Mouse (Mus musculus): Measurements from ENCODE around the gene Oma1. TPM values are rescaled to one million over a fixed set of nuclear protein-coding genes. Genes with fewer than 3 reads are reported as not detected.

Oma1 gene
- 10 to 100 TPM; 25.0 to 31.0 (median 28.4) TPM for total RNA-seq (2022)

DNA sequence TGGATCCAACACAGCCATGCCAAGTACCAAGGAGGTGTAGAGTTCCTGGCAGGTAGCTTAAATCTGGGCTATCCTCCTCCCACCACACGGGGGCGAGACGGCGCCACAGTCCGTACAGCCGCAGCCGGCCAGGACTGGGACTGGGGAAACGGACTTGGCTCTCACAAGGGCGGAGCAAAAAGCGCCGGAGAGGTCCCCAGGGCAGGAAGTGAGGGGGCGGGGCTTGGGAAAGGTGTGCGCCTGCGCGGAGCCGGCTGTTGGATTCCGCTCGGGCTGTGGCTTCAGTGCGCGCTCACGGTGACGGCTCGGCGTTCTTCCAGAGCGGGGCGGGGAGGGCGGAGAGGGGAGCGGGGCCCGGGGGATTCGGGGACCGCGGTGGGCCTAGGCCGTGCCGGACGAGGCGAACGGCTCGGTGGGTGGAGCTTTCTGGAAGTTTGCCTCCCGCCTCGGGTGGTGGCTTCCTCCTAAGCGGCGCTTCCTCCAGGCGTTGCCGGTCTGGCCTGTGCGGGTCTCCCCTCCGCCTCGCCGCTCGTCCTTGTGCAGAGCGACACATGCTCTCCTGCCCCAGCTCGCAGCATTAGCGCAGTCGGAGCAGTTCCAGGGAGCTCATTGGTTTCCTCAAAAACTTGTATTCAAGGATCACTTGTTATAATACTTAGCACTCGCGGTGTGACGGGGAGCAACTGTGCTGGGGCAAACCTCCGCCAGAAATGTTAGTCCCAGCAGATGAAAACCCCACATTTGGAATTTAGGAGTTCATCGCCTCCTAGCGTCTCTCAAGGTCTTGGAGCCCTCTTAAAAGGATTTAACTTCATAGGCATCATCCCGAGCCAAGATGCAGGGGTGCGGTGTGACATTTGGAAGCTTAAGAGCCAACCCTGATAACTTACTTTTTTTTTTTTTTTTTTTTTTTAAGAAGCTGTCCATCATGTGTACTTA is at the start of gene Oma1:
TSS of gene Oma1 (plus strand) at position 226 of the 939 bp plus-strand sequence.
- DNase-seq (ENCODE audit: low spot score in 2 of 2): peak; percentile 98

DNA sequence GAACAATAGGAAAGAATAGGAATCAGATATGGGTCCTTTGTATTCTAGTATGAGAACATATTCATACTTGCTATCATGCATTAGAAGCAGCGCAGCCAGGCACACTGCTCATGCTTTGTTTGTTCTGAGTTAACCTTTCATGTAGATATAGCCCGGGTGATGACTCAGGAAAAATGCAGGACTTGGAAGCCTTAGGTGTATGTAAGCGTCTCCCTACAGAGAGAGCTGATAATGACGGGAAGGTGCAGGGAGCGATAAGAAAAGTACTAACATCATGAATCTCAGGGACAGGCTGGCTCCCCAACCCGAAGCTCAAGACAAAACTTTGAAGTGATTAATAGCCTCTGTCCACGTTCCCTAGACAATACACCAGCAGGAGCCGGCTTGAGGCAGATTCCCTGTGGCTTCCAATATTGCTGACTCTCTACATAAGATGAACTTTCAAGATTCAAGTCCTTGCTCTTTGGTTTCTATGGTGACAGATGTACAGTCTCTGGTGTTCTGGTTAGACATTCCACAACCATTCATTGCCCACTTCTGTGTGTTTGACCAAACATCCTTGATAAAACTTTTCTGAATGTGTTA is 49.7 kb upstream of the Oma1 start:
- DNase-seq (ENCODE audit: low spot score in 2 of 2): no peak

DNA sequence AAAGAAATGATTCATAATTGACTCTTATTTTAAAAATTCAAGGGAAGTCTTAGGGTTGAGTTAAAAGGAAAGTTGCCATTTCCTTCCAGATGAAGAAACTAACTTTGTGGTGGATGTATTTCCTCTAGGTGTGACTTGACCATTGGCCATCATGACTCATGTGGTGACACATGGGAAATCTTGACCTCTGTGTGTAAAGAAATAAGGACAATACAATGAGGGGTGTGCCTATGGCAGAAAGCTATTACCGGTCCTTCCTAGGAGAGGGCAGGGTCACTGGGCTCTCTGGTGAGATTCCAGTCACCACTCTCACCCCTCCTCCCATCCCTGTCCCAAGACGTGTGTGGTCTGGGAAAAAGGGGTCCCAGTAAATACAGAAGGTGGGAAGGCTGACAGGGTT is 48.4 kb upstream of the Oma1 start:
- no peak for DNase-seq (ENCODE audit: low spot score in 2 of 2)

DNA sequence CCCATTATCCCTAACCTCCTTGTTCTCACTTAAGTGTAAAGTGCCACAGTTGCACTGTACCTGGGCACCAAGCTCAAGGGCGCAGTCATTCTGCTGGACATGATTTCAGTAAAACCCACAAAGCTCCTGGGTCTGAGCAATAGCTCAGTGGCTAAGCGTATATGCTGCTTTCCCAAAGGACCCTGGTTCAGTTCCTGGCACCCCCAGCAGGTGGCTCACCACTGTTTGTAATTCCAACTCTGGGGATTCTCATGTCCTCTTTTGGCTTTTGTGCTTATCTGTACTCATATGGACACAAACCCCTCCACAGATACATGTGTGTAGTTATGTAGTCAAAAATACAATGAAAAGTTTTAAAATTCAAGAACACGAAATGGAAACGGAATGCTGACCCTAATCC is 44.3 kb upstream of the Oma1 start:
- DNase-seq (ENCODE audit: low spot score in 2 of 2): no peak

DNA sequence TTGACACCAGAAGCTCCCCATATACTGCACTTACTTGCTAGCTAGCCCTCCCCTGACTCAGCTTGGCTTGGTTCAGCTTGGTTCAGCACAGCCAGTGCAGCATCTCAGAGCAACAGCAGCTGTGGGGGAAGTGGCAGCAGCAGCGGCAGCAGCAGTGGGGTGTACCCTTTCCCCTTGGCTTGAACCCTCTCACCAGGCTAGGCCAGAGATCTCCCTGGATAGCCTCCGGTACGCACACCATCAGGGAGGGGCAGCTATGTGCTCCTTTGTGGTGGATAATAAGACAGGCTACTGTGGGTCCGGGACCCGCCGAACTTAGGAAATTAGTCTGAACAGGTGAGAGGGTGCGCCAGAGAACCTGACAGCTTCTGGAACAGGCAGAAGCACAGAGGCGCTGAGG is 40.6 kb upstream of the Oma1 start:
- DNase-seq (ENCODE audit: low spot score in 2 of 2): no peak

DNA sequence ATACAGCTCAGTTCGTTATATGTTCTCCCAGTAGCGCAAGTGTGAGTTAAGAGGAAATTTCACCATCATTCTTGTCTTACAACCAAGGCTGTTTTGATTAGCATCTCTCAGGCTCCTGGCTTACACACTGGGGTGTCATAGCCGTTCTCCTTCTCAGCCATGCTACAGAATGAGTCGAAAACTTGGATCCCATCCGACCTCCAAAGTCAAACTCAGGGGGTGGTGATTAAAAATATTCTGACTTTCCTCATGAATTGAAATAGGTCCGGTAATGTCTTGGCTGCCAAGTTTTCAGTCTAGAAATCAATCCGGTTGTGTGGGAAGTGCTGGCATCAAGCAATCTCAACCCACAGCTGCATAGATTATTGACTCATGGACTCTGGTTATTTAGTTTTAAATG is 25.3 kb upstream of the Oma1 start:
- no peak for DNase-seq (ENCODE audit: low spot score in 2 of 2)

DNA sequence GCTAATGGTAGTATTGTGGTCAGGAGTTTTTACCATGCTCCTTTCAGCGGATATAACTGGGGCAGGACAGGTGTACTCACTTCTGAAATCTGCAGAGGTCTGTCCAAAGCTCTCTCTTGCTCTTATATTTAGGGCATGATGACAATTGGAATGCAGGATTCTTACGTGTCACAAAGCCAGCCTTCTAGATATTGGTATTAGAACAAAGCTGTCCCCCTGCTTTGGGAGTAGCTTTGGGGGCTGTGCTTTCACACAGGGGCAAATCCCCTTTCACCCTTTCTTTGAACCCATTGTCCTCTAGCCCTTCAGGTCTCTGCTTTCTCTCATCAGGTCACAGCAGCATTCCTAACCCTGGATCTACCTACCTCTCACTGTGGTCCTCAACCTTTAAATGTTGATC is 22.8 kb upstream of the Oma1 start, which contains the start of gene 4921539E11Rik:
TSS of gene 4921539E11Rik (minus strand) at position 101 of the 400 bp plus-strand sequence.
- no peak for DNase-seq (ENCODE audit: low spot score in 2 of 2)

DNA sequence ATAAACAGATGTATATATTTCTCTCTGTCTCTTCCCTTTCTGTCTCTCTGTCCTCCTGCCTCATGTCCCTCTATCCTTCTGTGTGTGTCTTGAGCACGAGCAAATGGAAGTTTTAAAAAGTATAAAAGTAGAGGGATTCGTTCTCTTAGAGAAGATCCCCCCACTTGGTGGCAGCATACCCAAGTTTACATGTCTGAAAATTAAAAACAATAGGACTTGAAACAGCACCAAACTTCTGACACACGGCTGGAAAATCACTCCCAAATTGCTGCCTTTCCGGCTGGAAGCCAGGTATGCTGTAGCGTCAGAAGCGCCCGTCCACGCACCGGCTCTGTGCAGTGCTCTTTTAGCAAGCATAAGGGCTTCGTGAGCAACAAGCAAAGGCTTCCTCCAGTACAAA is 14.3 kb upstream of the Oma1 start:
- DNase-seq (ENCODE audit: low spot score in 2 of 2): no peak

DNA sequence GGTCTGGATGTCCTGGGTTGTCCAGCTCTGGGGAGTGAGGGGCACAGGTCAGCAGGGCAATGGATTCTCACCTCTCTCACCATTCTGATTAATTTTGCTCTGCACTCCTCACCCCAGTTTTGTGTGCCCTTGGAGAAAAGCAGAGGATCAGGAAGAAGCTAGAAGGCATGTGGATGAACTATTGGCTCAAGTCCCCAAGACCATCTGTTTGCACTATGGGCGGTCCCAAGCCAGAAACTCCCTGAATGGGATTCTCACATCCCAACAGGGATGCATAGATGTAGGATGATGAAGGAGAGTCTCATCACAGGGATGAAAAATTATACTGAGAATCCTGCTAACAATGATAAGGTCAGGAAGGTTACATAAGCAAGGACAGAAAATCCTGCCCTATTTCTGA is 9.8 kb upstream of the Oma1 start:
- DNase-seq (ENCODE audit: low spot score in 2 of 2): no peak

DNA sequence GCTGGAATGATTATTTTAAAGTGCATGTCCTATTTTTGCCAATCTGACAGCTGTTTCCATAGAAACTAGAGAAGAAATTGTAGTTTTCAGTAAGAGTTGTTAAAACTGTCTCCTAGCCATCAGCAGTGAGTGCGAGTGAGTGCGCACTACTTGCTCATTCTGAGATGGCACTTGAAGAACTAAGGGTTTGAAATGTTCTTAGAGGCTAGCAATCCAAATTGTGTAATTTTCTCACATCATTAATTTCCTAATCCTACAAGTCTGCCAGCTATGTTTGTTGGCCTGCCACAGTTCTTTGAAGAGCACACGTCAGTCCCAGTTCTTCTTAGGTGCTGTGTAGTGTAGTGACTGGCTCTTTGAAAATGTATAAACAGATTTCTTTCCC is 906 bp downstream of the Oma1 start:
- DNase-seq (ENCODE audit: low spot score in 2 of 2): no peak

DNA sequence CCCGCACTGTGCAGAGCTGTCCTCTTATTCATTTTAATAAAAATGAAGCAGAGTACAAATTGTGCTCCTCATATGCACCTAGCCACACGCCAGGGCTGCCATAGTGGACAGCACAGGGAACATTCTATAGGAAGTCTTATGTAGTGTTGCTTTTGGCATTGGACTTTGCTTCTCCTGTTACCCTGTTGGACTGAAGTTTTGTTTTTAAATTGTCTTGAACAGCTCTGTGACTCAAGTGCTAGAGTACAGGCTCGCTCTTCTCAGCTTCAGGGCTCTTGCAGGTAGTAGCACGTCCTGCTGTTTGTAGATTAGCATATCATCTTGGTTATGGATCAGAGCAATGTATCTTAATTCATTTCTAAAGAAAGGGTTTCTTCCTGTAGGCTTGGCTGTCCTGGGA is 2.2 kb downstream of the Oma1 start:
- DNase-seq (ENCODE audit: low spot score in 2 of 2): no peak

DNA sequence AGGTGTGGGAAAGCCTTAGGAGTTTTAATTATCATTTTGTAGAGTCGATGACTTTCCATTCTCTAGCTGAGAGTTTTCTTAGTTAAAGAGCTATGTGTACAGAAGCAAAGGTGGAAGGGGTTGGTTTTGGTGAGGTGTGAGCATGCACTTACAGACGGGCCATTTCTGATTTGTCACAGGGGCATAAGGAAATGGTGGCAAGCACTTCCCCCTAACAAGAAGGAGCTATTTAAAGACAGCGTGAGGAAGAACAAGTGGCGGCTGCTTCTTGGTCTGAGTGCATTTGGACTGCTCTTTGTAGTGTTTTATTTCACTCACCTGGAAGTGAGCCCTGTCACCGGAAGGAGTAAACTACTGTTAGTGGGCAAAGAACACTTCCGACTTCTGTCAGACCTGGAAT is 7.8 kb downstream of the Oma1 start:
- DNase-seq (ENCODE audit: low spot score in 2 of 2): no peak

DNA sequence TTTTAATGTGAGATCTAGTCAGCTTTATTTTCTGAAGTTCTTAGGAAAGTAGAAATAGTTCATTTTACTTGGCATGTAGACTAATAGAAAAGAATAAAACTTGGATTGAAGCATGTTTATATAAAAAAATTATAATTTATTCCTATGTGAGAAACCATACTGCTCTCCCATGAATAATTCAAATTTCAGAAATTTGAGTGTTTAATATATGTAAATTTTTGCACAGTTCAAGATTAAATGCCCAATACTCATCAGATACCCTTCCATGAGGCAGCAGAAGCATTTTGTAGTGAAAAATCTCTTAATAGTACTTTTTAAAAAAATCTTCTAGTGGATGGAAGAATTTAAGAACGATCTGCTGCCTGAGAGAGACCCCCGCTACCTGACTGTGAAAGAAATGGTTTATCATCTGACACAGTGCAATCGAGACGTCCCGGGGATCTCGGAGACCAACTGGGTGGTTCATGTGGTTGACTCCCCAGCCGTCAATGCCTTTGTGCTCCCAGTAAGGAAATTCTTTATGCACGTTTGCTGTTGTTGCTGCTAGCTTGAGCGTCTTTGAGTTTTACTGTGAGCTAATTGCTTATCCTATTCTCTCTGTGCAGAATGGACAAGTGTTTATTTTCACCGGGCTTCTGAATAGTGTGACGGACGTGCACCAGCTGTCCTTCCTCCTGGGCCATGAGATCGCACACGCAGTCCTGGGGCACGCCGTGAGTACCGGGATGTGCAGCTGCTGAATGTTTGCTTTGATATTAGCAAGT is 11.3 kb downstream of the Oma1 start:
- DNase-seq (ENCODE audit: low spot score in 2 of 2): no peak

DNA sequence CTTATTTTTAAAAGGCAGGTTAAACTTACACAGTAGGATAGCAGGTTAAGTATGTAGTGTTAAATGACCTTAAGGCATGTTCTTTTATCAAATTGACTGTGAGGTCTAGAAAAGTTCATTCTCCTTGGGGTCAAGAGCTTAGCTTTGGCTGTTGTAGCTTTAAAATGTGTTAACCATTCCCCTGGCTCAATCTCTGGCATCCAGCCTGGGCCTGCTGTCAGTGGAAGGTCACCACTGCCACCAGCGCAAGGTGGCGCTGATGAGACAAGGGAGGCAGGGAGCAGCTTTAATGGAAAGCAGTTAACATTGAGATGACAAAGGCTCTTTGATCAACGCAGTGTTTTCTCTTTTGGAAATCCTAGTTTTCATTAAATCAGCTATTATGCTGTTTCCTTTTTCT is 13.4 kb downstream of the Oma1 start:
- peak; percentile 25 to 45 for DNase-seq (ENCODE audit: low spot score in 2 of 2)

DNA sequence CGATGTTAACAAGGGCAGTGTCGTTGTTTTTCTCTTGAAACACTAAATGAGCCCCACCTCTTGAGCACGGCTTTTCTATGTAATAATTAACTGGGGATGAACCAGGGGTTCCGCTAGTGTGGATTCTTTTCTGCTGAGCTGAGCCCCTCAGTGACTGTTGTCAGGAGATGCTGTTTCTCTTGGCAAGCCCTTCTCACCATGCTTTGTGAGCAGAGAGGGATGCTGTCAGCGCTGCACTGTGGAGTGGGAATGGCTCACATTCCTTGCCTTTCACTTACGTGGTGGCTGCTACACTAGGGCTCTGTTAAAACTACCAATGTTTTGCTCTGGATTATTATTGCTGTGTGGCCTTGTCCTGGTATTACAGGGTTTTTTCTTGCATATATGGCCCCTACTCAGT is 15.7 kb downstream of the Oma1 start:
- no peak for DNase-seq (ENCODE audit: low spot score in 2 of 2)

DNA sequence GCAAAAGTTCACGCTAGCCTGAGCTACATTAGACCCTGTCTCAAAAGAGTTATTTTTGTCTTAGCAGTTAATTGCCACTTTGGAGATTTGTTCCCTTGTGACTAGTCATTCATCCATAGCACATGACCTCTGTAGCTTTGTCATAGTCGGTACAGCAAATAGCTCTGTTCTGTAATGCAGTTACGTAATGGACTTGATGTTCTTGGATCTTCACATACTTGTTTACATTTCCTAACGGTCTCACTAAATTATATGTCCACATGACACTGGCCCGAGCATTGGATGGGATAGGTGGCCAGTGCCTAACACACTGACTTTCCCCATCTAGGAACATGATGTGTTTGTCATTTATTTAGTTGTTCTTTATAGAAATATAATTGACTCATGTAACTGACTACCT is 21.5 kb downstream of the Oma1 start:
- DNase-seq (ENCODE audit: low spot score in 2 of 2): no peak

DNA sequence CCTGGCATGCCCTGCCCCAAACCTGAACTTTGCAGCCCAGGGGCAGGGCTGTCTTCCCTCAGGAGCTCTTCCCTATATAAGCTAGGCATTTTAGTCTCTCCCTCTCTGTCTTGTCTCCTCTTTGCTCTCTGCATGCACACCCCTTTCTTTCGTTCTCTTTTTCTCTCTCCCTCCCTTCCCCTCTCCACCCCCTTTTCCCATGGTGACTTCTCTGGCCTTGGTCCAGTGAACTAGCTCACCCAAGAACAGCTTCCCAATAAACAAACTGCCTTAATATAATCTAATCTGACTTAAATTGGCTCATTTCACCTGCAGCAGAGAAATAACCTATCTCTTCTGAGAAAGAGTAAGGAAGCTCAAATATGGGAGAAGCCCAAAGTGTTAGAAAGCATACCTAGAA is 27.1 kb downstream of the Oma1 start:
- DNase-seq (ENCODE audit: low spot score in 2 of 2): no peak

DNA sequence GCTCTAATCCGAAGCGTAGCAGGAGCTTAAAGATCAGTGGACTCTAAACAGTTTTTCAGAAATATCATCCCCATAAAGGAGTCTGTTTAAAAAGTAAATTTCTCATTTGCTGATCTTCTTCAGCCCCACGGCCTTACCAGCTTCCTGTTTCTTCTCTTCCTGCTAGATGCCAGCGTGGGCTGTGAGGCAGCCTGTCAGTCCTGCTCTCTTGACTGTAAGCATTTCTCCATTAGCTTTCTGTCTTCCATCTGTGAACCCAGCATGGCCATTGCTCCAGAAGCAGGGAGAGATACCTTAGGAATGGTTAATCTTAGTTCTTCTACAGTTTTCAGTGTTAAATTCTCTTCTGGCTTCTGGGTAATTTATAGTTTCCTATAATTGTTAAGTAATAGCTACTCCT is 28.0 kb downstream of the Oma1 start:
- DNase-seq (ENCODE audit: low spot score in 2 of 2): no peak

DNA sequence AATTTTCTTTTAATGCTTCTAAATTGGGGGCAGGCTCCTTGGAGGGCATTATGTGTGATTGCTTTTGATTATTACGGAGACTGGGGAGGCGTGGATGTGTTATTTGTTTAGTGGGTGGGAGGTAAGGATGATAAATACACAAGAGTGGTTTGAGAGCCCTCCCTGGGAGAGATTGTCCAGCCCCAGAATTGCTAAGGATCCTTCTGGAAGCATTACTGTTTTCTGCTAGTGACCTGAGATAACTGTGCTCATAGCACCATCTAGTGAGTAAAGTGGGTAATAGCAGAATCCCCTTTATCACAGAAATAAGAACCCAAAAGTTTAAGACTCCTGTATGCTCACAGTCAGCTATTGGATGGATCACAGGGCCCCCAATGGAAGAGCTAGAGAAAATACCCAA is 32.4 kb downstream of the Oma1 start:
- DNase-seq (ENCODE audit: low spot score in 2 of 2): no peak

DNA sequence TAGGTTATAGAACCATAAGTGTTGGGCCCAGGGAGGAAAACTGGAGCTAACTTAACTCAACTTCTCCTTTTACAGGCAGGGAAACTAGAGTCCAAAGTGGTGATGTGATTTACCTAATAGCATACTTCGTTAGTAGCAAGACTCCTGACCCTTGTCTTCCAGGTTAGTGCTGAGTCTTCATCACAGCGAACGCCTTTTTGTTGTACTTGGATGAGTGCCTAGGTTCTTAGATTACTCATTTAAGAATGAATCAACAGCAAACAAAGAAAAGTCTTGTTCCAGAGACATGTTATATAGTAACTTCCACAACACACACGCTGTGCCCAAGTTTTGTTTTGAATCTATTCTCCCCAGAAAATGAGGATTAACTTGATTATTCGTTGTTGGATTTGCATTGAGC is 33.2 kb downstream of the Oma1 start:
- no peak for DNase-seq (ENCODE audit: low spot score in 2 of 2)

DNA sequence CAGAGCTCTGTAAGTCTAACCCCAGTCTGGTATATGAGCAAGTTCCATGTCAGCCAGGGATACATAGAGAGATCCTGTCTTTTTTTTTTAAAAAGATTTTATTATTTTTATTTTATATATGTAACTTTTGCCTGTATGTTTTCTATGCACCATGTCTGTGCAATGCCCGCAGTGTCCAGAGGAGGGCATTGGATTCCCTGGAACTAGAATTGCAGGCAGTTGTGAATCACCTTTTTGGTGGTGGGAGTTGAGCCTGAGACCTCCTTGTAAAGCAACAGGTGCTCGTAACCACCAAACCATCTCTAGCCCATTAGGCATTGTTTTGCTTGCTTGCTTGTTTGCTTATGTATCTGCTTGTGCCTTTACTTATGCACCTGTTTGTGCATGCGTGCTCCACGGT is 35.6 kb downstream of the Oma1 start:
- no peak for DNase-seq (ENCODE audit: low spot score in 2 of 2)

DNA sequence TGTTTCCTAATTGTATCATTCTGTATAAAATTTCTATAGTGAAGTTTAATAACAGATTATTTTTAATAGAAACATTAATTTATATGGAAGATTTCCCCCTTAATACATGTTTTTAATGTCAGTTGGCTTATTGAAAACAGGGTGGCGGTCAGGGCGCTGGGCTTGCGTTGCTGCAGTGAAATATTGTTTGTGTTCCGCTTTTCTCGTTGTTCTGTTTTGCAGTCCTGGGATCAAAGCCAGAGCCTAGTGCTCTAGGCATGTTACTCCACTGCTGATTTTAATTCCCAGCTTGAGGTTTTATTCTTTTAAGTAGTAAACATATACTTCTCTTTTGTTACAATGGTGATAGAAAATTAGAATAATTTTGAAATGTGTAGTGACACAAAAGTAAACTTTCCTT is 39.3 kb downstream of the Oma1 start:
- no peak for DNase-seq (ENCODE audit: low spot score in 2 of 2)

All from gastrocnemius, adult 8-10 months (tissue).